ENCODE assay signal across 17 mouse cellular contexts in the genomic region with DNA sequence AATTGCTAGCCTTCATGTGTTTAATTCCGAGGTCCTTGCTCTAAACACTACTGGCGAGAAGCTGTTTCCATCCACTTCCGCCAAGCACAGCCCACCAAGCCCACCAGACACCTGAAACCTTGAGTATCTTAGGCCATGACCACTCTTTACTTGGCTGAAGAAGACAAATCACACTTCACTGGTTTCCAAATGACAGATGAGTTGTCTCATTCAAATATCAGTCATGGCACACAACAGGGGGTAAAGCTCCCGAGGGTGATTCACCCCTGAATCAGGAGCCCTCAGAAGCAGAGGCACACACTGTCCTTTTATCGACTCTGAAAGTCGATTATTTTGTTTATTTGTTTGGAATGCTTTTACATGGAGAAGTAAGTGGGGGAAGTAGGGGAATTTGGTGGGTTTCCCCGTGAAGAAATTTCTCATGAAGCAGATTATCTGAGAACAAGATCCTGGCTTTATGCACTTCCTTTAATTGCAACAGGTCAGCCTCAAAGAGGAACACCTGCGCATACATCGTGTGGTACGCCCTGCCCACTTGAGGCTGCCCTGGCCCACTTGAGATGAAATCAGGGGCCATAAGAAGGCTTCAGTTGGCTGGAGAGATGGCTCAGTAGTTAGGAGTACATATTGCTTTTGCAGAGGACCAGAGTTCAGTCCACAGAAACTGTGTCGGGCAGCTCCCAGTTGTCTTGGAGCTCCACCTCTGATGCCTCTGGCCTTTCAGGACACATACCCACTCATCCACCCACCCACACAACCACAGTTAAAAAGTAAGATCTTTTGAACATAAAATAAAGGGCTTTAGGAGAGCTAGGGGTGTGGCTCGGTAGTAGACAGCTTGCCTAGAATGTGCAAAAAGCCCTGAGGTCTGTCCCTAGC. TPM values are rescaled to one million over a fixed set of nuclear protein-coding genes. Genes with fewer than 3 reads are reported as not detected.
A peak's percentile ranks its signal among the peaks of the same experiment; 100 is the strongest.
DNase-seq lines count a peak whose midpoint lies in the region; ATAC-seq and TF ChIP-seq lines count a peak whose summit lies in the region.
"Had no signal": no experiment of that assay in that cellular context is flagged by ENCODE, and none has a peak within 500 bp of the region (broad histone marks: within the 10 kb centered on the region; RNA-seq: fewer than 3 reads in every experiment).

No protein-coding gene starts in this region.

- no peaks in the 10 kb centered on the region for H3K9me3 ChIP-seq in heart, embryonic 14.5 days (ENCODE audit: control insufficient read depth, low read length)
- H3K9me3 ChIP-seq in lung, postnatal 0 days (ENCODE audit: low read length) = no peaks in the 10 kb centered on the region
- H3K9me3 ChIP-seq: embryonic facial prominence, embryonic 15.5 days; liver, embryonic 15.5 days had no signal

- TF ChIP-seq CTCF in lung, postnatal 0 days (IDR thresholded peaks at IDR 0.05) = no peak

- no peak for DNase-seq in heart, adult 8-10 months (ENCODE audit: low spot score)
- DNase-seq in lung, postnatal 0 days (ENCODE audit: low spot score) = peak; percentile 40
- DNase-seq in lung, postnatal 10 days = no peak
- peak; percentile 38 for DNase-seq in Muller cell, postnatal 12 days (ENCODE audit: inconsistent ontology term)
- no peak for DNase-seq in gastrocnemius, postnatal 36 days
- DNase-seq in kidney, postnatal 10 days = no peak
- DNase-seq: adrenal gland, adult 8-10 months; cerebellum, postnatal 10 days; kidney, adult 8-10 months; layer of hippocampus, postnatal 36 days; spleen, adult 18-20 months; thymus, postnatal 14 days had no signal

- H3K27ac ChIP-seq in heart, embryonic 14.5 days (replicated peaks in 1 of 2; ENCODE audit: control insufficient read depth in 1 of 2, insufficient read depth in 1 of 2, low read depth in 2 of 2, low read length in 2 of 2) = peak overlapping the region in 1 of 2 experiments; percentile 58; a peak in 2 of 4 replicates
- H3K27ac ChIP-seq in lung, postnatal 0 days (ENCODE audit: low read length) = no peak overlapping the region
- H3K27ac ChIP-seq: embryonic facial prominence, embryonic 15.5 days; hindbrain, postnatal 0 days; liver, embryonic 15.5 days had no signal

- 0 out of 2 replicates have a peak overlapping the region, but pooled peaks have one; percentile 11 for H3K9ac ChIP-seq in heart, embryonic 14.5 days (ENCODE audit: low read length)
- H3K9ac ChIP-seq in lung, postnatal 0 days (replicated peaks; ENCODE audit: low read depth) = no peak overlapping the region
- H3K9ac ChIP-seq: embryonic facial prominence, embryonic 15.5 days; liver, embryonic 15.5 days had no signal

- no peak for ATAC-seq in heart, embryonic 14.5 days (ENCODE audit: insufficient number of reproducible peaks, insufficient read depth, low FRiP score, low read depth)
- ATAC-seq in lung, postnatal 0 days = peak; percentile 55
- 0 out of 2 replicates have a peak, but pooled peaks have one; percentile 20 for ATAC-seq in megakaryocyte progenitor cell, adult 5-6 weeks (replicated peaks; ENCODE audit: poor library complexity)
- ATAC-seq: hindbrain, postnatal 0 days had no signal

- no peaks in the 10 kb centered on the region for H3K36me3 ChIP-seq in heart, embryonic 14.5 days (ENCODE audit: control insufficient read depth, insufficient read depth, low read length)
- H3K36me3 ChIP-seq in lung, postnatal 0 days (ENCODE audit: insufficient read depth, low read length) = no peaks in the 10 kb centered on the region
- H3K36me3 ChIP-seq: embryonic facial prominence, embryonic 15.5 days; liver, embryonic 15.5 days had no signal

- no peak overlapping the region for H3K4me3 ChIP-seq in heart, embryonic 14.5 days (ENCODE audit: control insufficient read depth in 1 of 2, insufficient read depth in 1 of 2, low read depth in 1 of 2, low read length in 2 of 2)
- no peak overlapping the region for H3K4me3 ChIP-seq in lung, postnatal 0 days (ENCODE audit: low read depth, low read length)
- H3K4me3 ChIP-seq: embryonic facial prominence, embryonic 15.5 days; liver, embryonic 15.5 days had no signal

- WGBS in heart, embryonic 14.5 days = 79% methylated on average over 12 of the region's 12 CpGs
- WGBS in lung, postnatal 0 days = 51% methylated on average over 12 of the region's 12 CpGs

- H3K4me2 ChIP-seq in heart, embryonic 14.5 days (ENCODE audit: low read length) = no peak overlapping the region
- no peak overlapping the region for H3K4me2 ChIP-seq in lung, postnatal 0 days (replicated peaks; ENCODE audit: low read depth, low read length)
- H3K4me2 ChIP-seq: embryonic facial prominence, embryonic 15.5 days had no signal

- peaks cover 13 to 15% of the 10 kb centered on the region in 2 experiments for H3K4me1 ChIP-seq in heart, embryonic 14.5 days (ENCODE audit: control insufficient read depth in 2 of 2, insufficient read depth in 2 of 2, low read length in 2 of 2)
- H3K4me1 ChIP-seq in lung, postnatal 0 days (ENCODE audit: insufficient read depth, low read depth, low read length) = no peaks in the 10 kb centered on the region

- no peaks in the 10 kb centered on the region for H3K27me3 ChIP-seq in heart, embryonic 14.5 days (ENCODE audit: control insufficient read depth, insufficient read depth, low read length)
- no peaks in the 10 kb centered on the region for H3K27me3 ChIP-seq in lung, postnatal 0 days (replicated peaks; ENCODE audit: insufficient read depth, low read length)
- H3K27me3 ChIP-seq: embryonic facial prominence, embryonic 15.5 days; liver, embryonic 15.5 days had no signal

- intact Hi-C loops in gastrocnemius, postnatal 36 days (cut with DNase I) = no loop called here

- no peak for TF ChIP-seq EP300 in lung, postnatal 0 days (IDR thresholded peaks at IDR 0.05)

RNA-seq across cellular contexts. Expression of a gene that starts 12.3 kb away (rescaled TPM):
- polyA plus RNA-seq in heart, embryonic 14.5 days (2014; fragmentation: Nextera tagmentation; extraction: Ambion mirVana) = 3.1 and 4.6 TPM in 2 replicates
- 1 to 10 TPM; 4.7 to 5.8 (median 5.1) TPM for total RNA-seq in heart, adult 8-10 months (2022)
- polyA plus RNA-seq in lung, postnatal 0 days (2015; fragmentation: Nextera tagmentation; extraction: Ambion mirVana) = 3.8 and 4.0 TPM in 2 replicates
- 32.2 and 33.0 TPM in 2 replicates for total RNA-seq in megakaryocyte progenitor cell, adult 5-6 weeks (2015)
- total RNA-seq in megakaryocyte progenitor cell, adult 5-6 weeks (2017) = 59.5 and 66.5 TPM in 2 replicates
- 1 to 10 TPM; 8.8 to 10.0 TPM for total RNA-seq in gastrocnemius, postnatal 36 days (2021)

RNA-seq across cellular contexts. Expression of a gene that starts 47.8 kb away (rescaled TPM):
- polyA plus RNA-seq in heart, embryonic 14.5 days (2014; fragmentation: Nextera tagmentation; extraction: Ambion mirVana) = 36.8 and 38.4 TPM in 2 replicates
- 10 to 100 TPM; 92.2 to 93.9 (median 93.1) TPM for total RNA-seq in heart, adult 8-10 months (2022)
- 8.2 and 9.4 TPM in 2 replicates for polyA plus RNA-seq in lung, postnatal 0 days (2015; fragmentation: Nextera tagmentation; extraction: Ambion mirVana)
- 10.9 and 12.4 TPM in 2 replicates for total RNA-seq in megakaryocyte progenitor cell, adult 5-6 weeks (2015)
- total RNA-seq in megakaryocyte progenitor cell, adult 5-6 weeks (2017) = 8.5 and 8.8 TPM in 2 replicates
- total RNA-seq in gastrocnemius, postnatal 36 days (2021) = 10 to 100 TPM; 33.1 to 40.5 TPM

Comparison
In these comparisons a context has a peak if more than half of its experiments do, and no peak if none do; other contexts are left out.
1. DNase-seq: peak in lung, postnatal 0 days (single experiment) and Muller cell, postnatal 12 days (single experiment); none in heart, adult 8-10 months (single experiment), lung, postnatal 10 days (single experiment), gastrocnemius, postnatal 36 days (0 of 2) and kidney, postnatal 10 days (single experiment).